Mouse (Mus musculus) spleen, adult 2 months (tissue): ENCODE results near the gene Cerk.

Source experiments
- CTCF ChIP-seq: fragments of 200-500 bp; IDR thresholded peaks from 2 replicates; pipeline ENCODE4 v1.5.1; 2011; ENCODE audit warnings: mild to moderate bottlenecking, inconsistent platforms; ENCODE audit not compliant: insufficient read depth, insufficient read length, insufficient replicate concordance; ENCODE audit errors: extremely low read depth
- POLR2A ChIP-seq: fragments of 200-500 bp; IDR thresholded peaks from 2 replicates; pipeline ENCODE4 v1.6.1; 2011; ENCODE audit warnings: low read depth, low read length, inconsistent platforms

GRCm38 (mm10) chr15:86110361-86111103 is 75.4 kb downstream of the Cerk start:
- no peak for TF ChIP-seq CTCF
- no peak for TF ChIP-seq POLR2A
